Mouse (Mus musculus) limb, embryonic 13.5 days (tissue): ENCODE data around the gene Themis3. TPM values are rescaled to one million over a fixed set of nuclear protein-coding genes. Genes with fewer than 3 reads are reported as not detected.
A peak's percentile ranks its signal among the peaks of the same experiment; 100 is the strongest.
"Not testable (repeated sequence)": the region's sequence is repeated elsewhere in the genome, so short reads cannot be mapped to it uniquely, and the experiment has no call there.

ENCODE experiments used
- ATAC-seq: fragments of 200-750 bp; cut with Nextera tagmentation; 2 replicates; pipeline ENCODE4 v1.8.0; 2017; ENCODE audit warnings: low read depth, moderate number of reproducible peaks, moderate TSS enrichment; ENCODE audit not compliant: low FRiP score
- H3K27ac ChIP-seq: fragments of 300-500 bp; sonication (generic); 2 replicates; pipeline ENCODE4 v1.5.1; 2015; ENCODE audit warnings: inconsistent platforms, mild to moderate bottlenecking, moderate library complexity
- H3K27me3 ChIP-seq: fragments of 300-500 bp; sonication (generic); 2 replicates; pipeline ENCODE4 v1.6.1; 2015; ENCODE audit warnings: mild to moderate bottlenecking, inconsistent platforms
- H3K36me3 ChIP-seq: fragments of 300-500 bp; sonication (generic); 2 replicates; pipeline ENCODE4 v1.6.1; 2015; ENCODE audit warnings: inconsistent platforms, mild to moderate bottlenecking, moderate library complexity
- H3K4me1 ChIP-seq: fragments of 300-500 bp; sonication (generic); 2 replicates; pipeline ENCODE4 v1.6.1; 2015; ENCODE audit warnings: inconsistent platforms
- H3K4me2 ChIP-seq: fragments of 300-500 bp; sonication (generic); replicated peaks from 2 replicates; pipeline ENCODE4 v1.6.1; 2015; ENCODE audit warnings: inconsistent platforms, mild to moderate bottlenecking, moderate library complexity
- H3K4me3 ChIP-seq: fragments of 300-500 bp; sonication (generic); 2 replicates; pipeline ENCODE4 v1.5.1; 2015; ENCODE audit warnings: moderate library complexity, mild to moderate bottlenecking, inconsistent platforms
- H3K9ac ChIP-seq: fragments of 300-500 bp; sonication (generic); 2 replicates; pipeline ENCODE4 v1.6.1; 2015; ENCODE audit warnings: mild to moderate bottlenecking, inconsistent platforms
- H3K9me3 ChIP-seq: fragments of 300-500 bp; sonication (generic); 2 replicates; pipeline ENCODE4 v1.6.1; 2016; ENCODE audit warnings: inconsistent platforms
- WGBS: fragments of 180-500 bp; shearing (Covaris S2); methylation state at CpG from one replicate; pipeline ENCODE4 v1.1.7; 2015; 5-methylcytosine and 5-hydroxymethylcytosine counted together
- polyA plus RNA-seq: library from polyadenylated mRNA; unstranded; fragments of >200 nt; fragmentation: Nextera tagmentation; extraction: Ambion mirVana; gene quantifications from 2 replicates; pipeline ENCODE4 v1.2.1, GENCODE M21; 2015

Themis3 gene
- polyA plus RNA-seq, 1 experiment from 2014 or later = 0.10 TPM

GRCm38 (mm10) chr17:66532285-66532684 is 62.1 kb downstream of the Themis3 start:
- Histone ChIP-seq H3K9ac (no peak overlapping the region), H3K4me1 (no peaks in the 10 kb centered on the region), H3K9me3 (peaks cover 7% of the 10 kb centered on the region; the same call in 1 of the 2 replicates), H3K4me2 (no peak overlapping the region), H3K27me3 (no peaks in the 10 kb centered on the region), H3K4me3 (no peak overlapping the region), H3K36me3 (no peaks in the 10 kb centered on the region), H3K27ac (no peak overlapping the region)
- 93% methylated on average over 1 of the region's 1 CpGs for WGBS
- ATAC-seq = no peak

- WGBS = 81% methylated on average over 5 of the region's 5 CpGs
These were observed 71.0 kb downstream of the Themis3 start for GRCm38 (mm10) chr17:66523396-66523795.

GRCm38 (mm10) chr17:66522631-66523030 is 71.8 kb downstream of the Themis3 start:
- H3K4me1 ChIP-seq = peaks cover 11% of the 10 kb centered on the region
- H3K27me3 ChIP-seq, H3K27ac ChIP-seq, H3K9ac ChIP-seq, H3K9me3 ChIP-seq, H3K4me2 ChIP-seq, ATAC-seq, H3K4me3 ChIP-seq, H3K36me3 ChIP-seq: not testable (repeated sequence)
- WGBS = 94% methylated on average over 1 of the region's 1 CpGs

More at GRCm38 (mm10) chr17:66523396-66523795, 71.0 kb downstream of the Themis3 start:
- Histone ChIP-seq H3K27ac (no peak overlapping the region), H3K4me3 (no peak overlapping the region), H3K36me3 (no peaks in the 10 kb centered on the region), H3K4me1 (peaks cover 4% of the 10 kb centered on the region), H3K9ac (no peak overlapping the region), H3K9me3 (no peaks in the 10 kb centered on the region), H3K27me3 (no peaks in the 10 kb centered on the region), H3K4me2 (no peak overlapping the region)
- no peak for ATAC-seq

GRCm38 (mm10) chr17:66519554-66520553 is 74.6 kb downstream of the Themis3 start, which contains the start of gene Rab12:
Gene Rab12 (minus strand): TSS chr17:66519729.
- peaks cover 8% of the 10 kb centered on the region for H3K36me3 ChIP-seq
- H3K4me2 ChIP-seq = peak within 1 kb of the TSS; percentile 84
- H3K4me3 ChIP-seq = peak within 1 kb of the TSS; percentile 77
- H3K27ac ChIP-seq = no peak within 1 kb of the TSS
- no peaks in the 10 kb centered on the region for H3K9me3 ChIP-seq
- peak; percentile 95 for ATAC-seq
- H3K4me1 ChIP-seq = peaks cover 19% of the 10 kb centered on the region
- H3K27me3 ChIP-seq = no peaks in the 10 kb centered on the region
- H3K9ac ChIP-seq = peak within 1 kb of the TSS; percentile 96
- WGBS = 8% methylated on average over 59 of the region's 71 CpGs

GRCm38 (mm10) chr17:66518877-66519553 is 75.4 kb downstream of the Themis3 start:
- WGBS = under 1% methylated on average over 47 of the region's 57 CpGs

GRCm38 (mm10) chr17:66516953-66517352 is 77.5 kb downstream of the Themis3 start:
- Histone ChIP-seq H3K27ac (no peak overlapping the region), H3K9me3 (no peaks in the 10 kb centered on the region), H3K36me3 (peaks cover 10% of the 10 kb centered on the region), H3K4me1 (peaks cover 29% of the 10 kb centered on the region), H3K4me2 (no peak overlapping the region), H3K4me3 (no peak overlapping the region), H3K9ac (0 out of 2 replicates have a peak overlapping the region, but pooled peaks have one; percentile 25), H3K27me3 (no peaks in the 10 kb centered on the region)
- ATAC-seq = no peak
- WGBS = 89% methylated on average over 4 of the region's 4 CpGs

More at GRCm38 (mm10) chr17:66518877-66519553, 75.4 kb downstream of the Themis3 start:
- Histone ChIP-seq H3K36me3 (peaks cover 8% of the 10 kb centered on the region), H3K4me2 (peak overlapping the region; percentile 84), H3K4me3 (peak overlapping the region; percentile 77), H3K27me3 (no peaks in the 10 kb centered on the region), H3K9me3 (no peaks in the 10 kb centered on the region), H3K27ac (no peak overlapping the region), H3K9ac (peak overlapping the region; percentile 96), H3K4me1 (peaks cover 19% of the 10 kb centered on the region)
- peak; percentile 55 for ATAC-seq

GRCm38 (mm10) chr17:66514288-66514995 is 80.0 kb downstream of the Themis3 start:
- 78% methylated on average over 10 of the region's 10 CpGs for WGBS
- H3K27me3 ChIP-seq = no peaks in the 10 kb centered on the region
- ATAC-seq = no peak
- peaks cover 20% of the 10 kb centered on the region for H3K36me3 ChIP-seq
- peaks cover 36% of the 10 kb centered on the region for H3K4me1 ChIP-seq
- no peak overlapping the region for H3K4me3 ChIP-seq
- H3K9me3 ChIP-seq = no peaks in the 10 kb centered on the region
- no peak overlapping the region for H3K4me2 ChIP-seq
- no peak overlapping the region for H3K27ac ChIP-seq
- no peak overlapping the region for H3K9ac ChIP-seq

- 67% methylated on average over 15 of the region's 15 CpGs for WGBS
- H3K9ac ChIP-seq = no peak overlapping the region
- H3K27ac ChIP-seq = no peak overlapping the region
- H3K4me2 ChIP-seq = no peak overlapping the region
- ATAC-seq = peak; percentile 29; the same call in 1 of the 2 replicates
- H3K4me3 ChIP-seq = no peak overlapping the region
- peaks cover 23% of the 10 kb centered on the region for H3K4me1 ChIP-seq
- H3K27me3 ChIP-seq = no peaks in the 10 kb centered on the region
- peaks cover 37% of the 10 kb centered on the region for H3K36me3 ChIP-seq
- no peaks in the 10 kb centered on the region for H3K9me3 ChIP-seq
These were observed 82.0 kb downstream of the Themis3 start for GRCm38 (mm10) chr17:66512202-66512956.

- 50% methylated on average over 10 of the region's 10 CpGs for WGBS
- Histone ChIP-seq H3K4me1 (peaks cover 17% of the 10 kb centered on the region), H3K27me3 (no peaks in the 10 kb centered on the region), H3K9ac (no peak overlapping the region), H3K4me2 (no peak overlapping the region), H3K36me3 (peaks cover 41% of the 10 kb centered on the region), H3K9me3 (no peaks in the 10 kb centered on the region), H3K4me3 (no peak overlapping the region), H3K27ac (no peak overlapping the region)
- peak; percentile 41; the same call in 1 of the 2 replicates for ATAC-seq
These were observed 84.2 kb downstream of the Themis3 start for GRCm38 (mm10) chr17:66510221-66510683.

- H3K9me3 ChIP-seq = no peaks in the 10 kb centered on the region
- no peak overlapping the region for H3K27ac ChIP-seq
- H3K9ac ChIP-seq = no peak overlapping the region
- no peak for ATAC-seq
- 87% methylated on average over 9 of the region's 9 CpGs for WGBS
- peaks cover 10% of the 10 kb centered on the region for H3K4me1 ChIP-seq
- H3K36me3 ChIP-seq = peaks cover 63% of the 10 kb centered on the region
- H3K4me3 ChIP-seq = no peak overlapping the region
- no peak overlapping the region for H3K4me2 ChIP-seq
- H3K27me3 ChIP-seq = no peaks in the 10 kb centered on the region
These were observed 87.1 kb downstream of the Themis3 start for GRCm38 (mm10) chr17:66507049-66507954.
